Mouse (Mus musculus) brain, embryonic 14.5 days (tissue): Measurements from ENCODE around the gene Csnk1e.

ENCODE experiments used
- CTCF ChIP-seq: fragments of 200-500 bp; IDR thresholded peaks from 2 replicates; pipeline ENCODE4 v1.5.1; 2012; ENCODE audit warnings: inconsistent platforms, mild to moderate bottlenecking, moderate library complexity, borderline replicate concordance; ENCODE audit not compliant: insufficient read depth, insufficient read length; ENCODE audit errors: extremely low read depth
- POLR2A ChIP-seq: fragments of 200-500 bp; IDR thresholded peaks from 2 replicates; pipeline ENCODE4 v1.6.1; 2012; ENCODE audit warnings: mild to moderate bottlenecking, inconsistent platforms, borderline replicate concordance; ENCODE audit not compliant: poor library complexity, insufficient read depth, insufficient read length, severe bottlenecking; ENCODE audit errors: extremely low read depth

DNA sequence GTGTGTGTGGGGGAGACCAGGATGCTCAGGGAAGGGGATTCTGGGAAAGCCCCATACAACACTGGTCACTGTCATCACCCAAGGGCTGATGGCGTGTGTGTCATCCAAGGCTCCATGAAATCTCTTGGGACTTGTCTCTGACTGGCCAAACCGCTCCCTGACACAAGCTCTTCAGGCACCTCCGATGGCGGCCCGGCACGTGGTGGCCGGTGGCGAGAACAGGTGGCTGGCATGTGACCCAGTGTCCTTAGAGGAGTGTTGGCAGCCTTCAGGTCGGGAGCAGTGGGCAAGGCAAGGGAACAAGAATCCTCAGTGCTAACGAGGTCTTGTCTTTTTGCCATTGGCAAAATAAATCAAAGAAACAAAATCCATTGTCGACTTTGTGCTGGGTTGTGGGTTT, 36.7 kb downstream of the Csnk1e start:
- no peak for TF ChIP-seq CTCF
- TF ChIP-seq POLR2A, result no peak
